Mouse (Mus musculus): Measurements from ENCODE around the gene Arid3c.

GRCm38 (mm10) chr4:41704651-41705050 is 26.3 kb downstream of the Arid3c start:
- TF ChIP-seq CTCF (IDR thresholded peaks at IDR 0.05) (no peak), EP300 (IDR thresholded peaks at IDR 0.05) (no peak)

All from lung, postnatal 0 days (tissue).